Mouse (Mus musculus): ENCODE results near the gene Olfr531. TPM values are rescaled to one million over a fixed set of nuclear protein-coding genes. Genes with fewer than 3 reads are reported as not detected.

Olfr531 gene
- total RNA-seq (2017) = not detected in 2 replicates

- ATAC-seq (ENCODE audit: extremely low read depth, insufficient number of reproducible peaks, low FRiP score, poor library complexity, severe bottlenecking) = no peak
Measured at GRCm38 (mm10) chr7:140402818-140403217, at the start of gene Olfr531. Olfr531 (minus strand) TSS chr7:140402918.

GRCm38 (mm10) chr7:140443141-140443540 is 40.4 kb upstream of the Olfr531 start:
- ATAC-seq (ENCODE audit: extremely low read depth, insufficient number of reproducible peaks, low FRiP score, poor library complexity, severe bottlenecking) = no peak

- no peak for ATAC-seq (ENCODE audit: extremely low read depth, insufficient number of reproducible peaks, low FRiP score, poor library complexity, severe bottlenecking)
Measured at GRCm38 (mm10) chr7:140421539-140421938, 18.8 kb upstream of the Olfr531 start, which contains the start of gene Olfr532. Olfr532 (minus strand) TSS chr7:140421639.

- ATAC-seq (ENCODE audit: extremely low read depth, insufficient number of reproducible peaks, low FRiP score, poor library complexity, severe bottlenecking) = no peak
Measured at GRCm38 (mm10) chr7:140376911-140377310, 25.8 kb downstream of the Olfr531 start.

GRCm38 (mm10) chr7:140376231-140376630 is 26.5 kb downstream of the Olfr531 start, which contains the start of gene Olfr530:
Olfr530 (minus strand) TSS chr7:140376331.
- no peak for ATAC-seq (ENCODE audit: extremely low read depth, insufficient number of reproducible peaks, low FRiP score, poor library complexity, severe bottlenecking)

GRCm38 (mm10) chr7:140374300-140374699 is 28.4 kb downstream of the Olfr531 start:
- 0 out of 2 replicates have a peak, but pooled peaks have one; percentile 6 for ATAC-seq (ENCODE audit: extremely low read depth, insufficient number of reproducible peaks, low FRiP score, poor library complexity, severe bottlenecking)

GRCm38 (mm10) chr7:140361571-140361970 is 41.1 kb downstream of the Olfr531 start, which contains the start of gene Olfr60:
Olfr60 (minus strand) TSS chr7:140361671.
- ATAC-seq (ENCODE audit: extremely low read depth, insufficient number of reproducible peaks, low FRiP score, poor library complexity, severe bottlenecking) = no peak

Other genes with a start within 250 kb of the Olfr531 start
- gene Sprn, start 248.0 kb downstream of the Olfr531 start, total RNA-seq (2017) = not detected in 2 replicates
- gene Olfr522, start 238.2 kb downstream of the Olfr531 start, total RNA-seq (2017) = not detected in 2 replicates
- 0.23 TPM in 1 of 2 replicates, not detected in the other for gene Olfr523, start 229.7 kb downstream of the Olfr531 start, total RNA-seq (2017)
- not detected in 2 replicates for gene Olfr524, start 197.0 kb downstream of the Olfr531 start, total RNA-seq (2017)
- gene Cd163l1, start 184.7 kb downstream of the Olfr531 start, total RNA-seq (2017) = 0.47 and 1.6 TPM in 2 replicates
- 4.4 and 4.7 TPM in 2 replicates for gene 5830411N06Rik, start 155.6 kb downstream of the Olfr531 start, total RNA-seq (2017)
- gene Olfr525, start 82.1 kb downstream of the Olfr531 start, total RNA-seq (2017) = not detected in 2 replicates
- gene Olfr527, start 68.9 kb downstream of the Olfr531 start, total RNA-seq (2017) = 0.37 TPM in 1 of 2 replicates, not detected in the other
- gene Olfr60, start 41.2 kb downstream of the Olfr531 start, total RNA-seq (2017) = not detected in 2 replicates
- gene Olfr530, start 26.6 kb downstream of the Olfr531 start, total RNA-seq (2017) = not detected in 2 replicates
- not detected in 2 replicates for gene Olfr532, start 18.7 kb upstream of the Olfr531 start, total RNA-seq (2017)
- not detected in 2 replicates for gene Olfr533, start 60.5 kb upstream of the Olfr531 start, total RNA-seq (2017)
- not detected in 2 replicates for gene Olfr535, start 81.3 kb upstream of the Olfr531 start, total RNA-seq (2017)
- gene Olfr536, start 104.5 kb upstream of the Olfr531 start, total RNA-seq (2017) = not detected in 2 replicates
- not detected in 2 replicates for gene Olfr538, start 165.0 kb upstream of the Olfr531 start, total RNA-seq (2017)
- 0.35 TPM in 1 of 2 replicates, not detected in the other for gene Olfr46, start 198.4 kb upstream of the Olfr531 start, total RNA-seq (2017)
- gene Olfr61, start 226.1 kb upstream of the Olfr531 start, total RNA-seq (2017) = not detected in 2 replicates
- gene Olfr53, start 243.5 kb upstream of the Olfr531 start, total RNA-seq (2017) = not detected in 2 replicates

Measured in neutrophil, adult 5-6 weeks (primary cell).